Mouse (Mus musculus) spleen, adult 2 months (tissue): ENCODE results near the gene Spred2.

Source experiments
- CTCF ChIP-seq: fragments of 200-500 bp; IDR thresholded peaks from 2 replicates; pipeline ENCODE4 v1.5.1; 2011; ENCODE audit warnings: mild to moderate bottlenecking, inconsistent platforms; ENCODE audit not compliant: insufficient read depth, insufficient read length, insufficient replicate concordance; ENCODE audit errors: extremely low read depth
- POLR2A ChIP-seq: fragments of 200-500 bp; IDR thresholded peaks from 2 replicates; pipeline ENCODE4 v1.6.1; 2011; ENCODE audit warnings: low read depth, low read length, inconsistent platforms

- TF ChIP-seq CTCF (no peak), POLR2A (no peak)
Observed at GRCm38 (mm10) chr11:20037739-20038138, 113.6 kb downstream of the Spred2 start.
